Mouse (Mus musculus) G1E (cell line): ENCODE data around the gene Mfsd4b2.

Experiments used
- CTCF ChIP-seq: IDR thresholded peaks from 2 replicates; pipeline ENCODE4 v1.5.1; 2012; ENCODE audit warnings: low read depth, low read length, inconsistent platforms, mixed read lengths
- GATA2 ChIP-seq: IDR thresholded peaks from 2 replicates; pipeline ENCODE4 v1.6.1; 2012; ENCODE audit warnings: low read depth, low read length, inconsistent platforms, borderline replicate concordance
- POLR2AphosphoS5 ChIP-seq: IDR thresholded peaks from 2 replicates; pipeline ENCODE4 v1.6.1; 2012; ENCODE audit warnings: low read depth, low read length, inconsistent platforms; ENCODE audit not compliant: insufficient replicate concordance

GRCm38 (mm10) chr10:39955163-39955562, 28.4 kb upstream of the Mfsd4b2 start:
- TF ChIP-seq CTCF (no peak), POLR2AphosphoS5 (no peak), GATA2 (no peak)
